Mouse (Mus musculus): ENCODE measurements at regions not wholly inside any gene's neighbourhood (a gene's known extent, or its start where the extent isn't known, plus 50 kb on each side); places are given as distances from the start of the nearest gene placed in this dataset.

GRCm38 (mm10) chr8:9132612-9133218 is 442.4 kb upstream of the Arglu1 start:
- Histone ChIP-seq H3K4me1 (ENCODE audit: control insufficient read depth in 1 of 2, insufficient read depth in 2 of 2) (no peaks in the 10 kb centered on the region), H3K4me2 (ENCODE audit: insufficient read depth, low read depth, poor library complexity, severe bottlenecking) (no peak overlapping the region), H3K27ac (ENCODE audit: insufficient read depth, low read depth) (no peak overlapping the region), H3K4me3 (replicated peaks in 1 of 3; ENCODE audit: low read depth in 2 of 3, low read length in 2 of 3, poor library complexity in 1 of 3) (no peak overlapping the region), H3K36me3 (replicated peaks in 1 of 2; ENCODE audit: control insufficient read depth in 1 of 2, insufficient read depth in 1 of 2, low read length in 1 of 2) (no peaks in the 10 kb centered on the region), H3K79me2 (replicated peaks; ENCODE audit: control insufficient read depth, extremely low read depth, insufficient read depth, poor library complexity, severe bottlenecking) (no peaks in the 10 kb centered on the region), H3K27me3 (replicated peaks) (no peaks in the 10 kb centered on the region), H3K9ac (ENCODE audit: insufficient read depth, low read depth) (no peak overlapping the region), H3K9me3 (replicated peaks; ENCODE audit: low read length) (peaks cover 56% of the 10 kb centered on the region)
- dilution Hi-C loops (cut with MboI; ENCODE audit: extremely low pct_ligation_motif_present, extremely low pct_unique_long_range_greater_than_20kb, low sequenced_read_pairs): no loop called here
- TF ChIP-seq MXI1 (IDR thresholded peaks at IDR 0.05; ENCODE audit: low read depth, low read length): no peak
- no peak for TF ChIP-seq NRF1 (IDR thresholded peaks at IDR 0.05; ENCODE audit: low read depth, low read length)
- TF ChIP-seq ETS1 (conservative IDR thresholded peaks at IDR 0.05; ENCODE audit: low read depth, low read length): no peak
- no peak for TF ChIP-seq MAX (IDR thresholded peaks at IDR 0.05; ENCODE audit: low read length)
- no peak for TF ChIP-seq ZC3H11A (IDR thresholded peaks at IDR 0.05; ENCODE audit: low read depth, low read length)
- TF ChIP-seq CHD2 (IDR thresholded peaks at IDR 0.05; ENCODE audit: low read length): no peak
- TF ChIP-seq TCF12 (IDR thresholded peaks at IDR 0.05; ENCODE audit: low read depth, low read length): no peak
- TF ChIP-seq MAFK (IDR thresholded peaks at IDR 0.05; ENCODE audit: insufficient replicate concordance, low read length): no peak
- TF ChIP-seq IRF4 (IDR thresholded peaks at IDR 0.05; ENCODE audit: low read depth, low read length): no peak
- no peak for TF ChIP-seq ZMIZ1 (IDR thresholded peaks at IDR 0.05; ENCODE audit: low read depth, low read length)
- no peak for TF ChIP-seq UBTF (IDR thresholded peaks at IDR 0.05; ENCODE audit: low read depth, low read length)
- TF ChIP-seq JUND (conservative IDR thresholded peaks at IDR 0.05; ENCODE audit: low read depth, low read length): no peak
- no peak for TF ChIP-seq ELF1 (IDR thresholded peaks at IDR 0.05; ENCODE audit: low read depth, low read length)
- in situ Hi-C loops (cut with MboI; ENCODE audit: low pct_ligation_motif_present, low pct_unique_long_range_greater_than_20kb, low sequenced_read_pairs): no loop called here
- DNase-seq (ENCODE audit: extremely low read depth): no peak

- H3K27ac ChIP-seq (ENCODE audit: insufficient read depth, low read depth): no peak overlapping the region
- no peaks in the 10 kb centered on the region for H3K36me3 ChIP-seq (replicated peaks in 1 of 2; ENCODE audit: control insufficient read depth in 1 of 2, insufficient read depth in 1 of 2, low read length in 1 of 2)
- H3K79me2 ChIP-seq (replicated peaks; ENCODE audit: control insufficient read depth, extremely low read depth, insufficient read depth, poor library complexity, severe bottlenecking): no peaks in the 10 kb centered on the region
- no peaks in the 10 kb centered on the region for H3K4me1 ChIP-seq (ENCODE audit: control insufficient read depth in 1 of 2, insufficient read depth in 2 of 2)
- H3K9me3 ChIP-seq (replicated peaks; ENCODE audit: low read length): peaks cover 56% of the 10 kb centered on the region
- TF ChIP-seq RAD21 (IDR thresholded peaks at IDR 0.05; ENCODE audit: low read depth, low read length) (no peak), USF2 (conservative IDR thresholded peaks at IDR 0.05; ENCODE audit: low read depth, low read length) (no peak), PAX5 (IDR thresholded peaks at IDR 0.05; ENCODE audit: low read length) (no peak), CHD2 (IDR thresholded peaks at IDR 0.05; ENCODE audit: low read length) (no peak), MYC (IDR thresholded peaks at IDR 0.05; ENCODE audit: low read depth, low read length) (no peak), IRF4 (IDR thresholded peaks at IDR 0.05; ENCODE audit: low read depth, low read length) (no peak), CHD1 (IDR thresholded peaks at IDR 0.05; ENCODE audit: low read depth, low read length) (no peak), NRF1 (IDR thresholded peaks at IDR 0.05; ENCODE audit: low read depth, low read length) (no peak), RCOR1 (conservative IDR thresholded peaks at IDR 0.05; ENCODE audit: low read depth, low read length) (no peak), TBP (conservative IDR thresholded peaks at IDR 0.05; ENCODE audit: low read depth, low read length) (no peak)
- no peak overlapping the region for H3K4me2 ChIP-seq (ENCODE audit: insufficient read depth, low read depth, poor library complexity, severe bottlenecking)
- no peaks in the 10 kb centered on the region for H3K27me3 ChIP-seq (replicated peaks)
- H3K9ac ChIP-seq (ENCODE audit: insufficient read depth, low read depth): no peak overlapping the region
- in situ Hi-C loops (cut with MboI; ENCODE audit: low pct_ligation_motif_present, low pct_unique_long_range_greater_than_20kb, low sequenced_read_pairs) (no loop called here), dilution Hi-C loops (cut with MboI; ENCODE audit: extremely low pct_ligation_motif_present, extremely low pct_unique_long_range_greater_than_20kb, low sequenced_read_pairs) (no loop called here)
- no peak for DNase-seq (ENCODE audit: extremely low read depth)
- H3K4me3 ChIP-seq (replicated peaks in 1 of 3; ENCODE audit: low read depth in 2 of 3, low read length in 2 of 3, poor library complexity in 1 of 3): no peak overlapping the region
These were observed 440.9 kb upstream of the Arglu1 start for GRCm38 (mm10) chr8:9131249-9131648.

Data from CH12.LX (cell line).